Mouse (Mus musculus): ENCODE measurements around the gene Trappc5. TPM values are rescaled to one million over a fixed set of nuclear protein-coding genes. Genes with fewer than 3 reads are reported as not detected.
A peak's percentile ranks its signal among the peaks of the same experiment; 100 is the strongest.

The Trappc5 gene
- polyA plus RNA-seq (2016; fragmentation: Nextera tagmentation; extraction: Ambion mirVana): 39.3 and 39.5 TPM in 2 replicates

- under 1% methylated on average over 61 of the region's 61 CpGs for WGBS
- 0 out of 2 replicates have a peak, but pooled peaks cover 13% of the 10 kb centered on the region for H3K4me1 ChIP-seq
- DNase-seq (ENCODE audit: low spot score): peak; percentile 97
- peak within 1 kb of the TSS; percentile 95 for H3K4me3 ChIP-seq
- H3K27ac ChIP-seq: peak within 1 kb of the TSS; percentile 96
- no peaks in the 10 kb centered on the region for H3K27me3 ChIP-seq (ENCODE audit: insufficient read depth, poor library complexity, severe bottlenecking)
- H3K36me3 ChIP-seq: peaks cover 29% of the 10 kb centered on the region
- H3K9me3 ChIP-seq: no peaks in the 10 kb centered on the region
These were observed at the start of gene Trappc5 for GRCm38 (mm10) chr8:3676131-3676992. Trappc5 (plus strand) TSS chr8:3676299.

GRCm38 (mm10) chr8:3626971-3627370 lies 49.1 kb upstream of the Trappc5 start:
- Histone ChIP-seq H3K9me3 (no peaks in the 10 kb centered on the region), H3K4me3 (no peak overlapping the region), H3K27ac (no peak overlapping the region), H3K4me1 (peaks cover 13% of the 10 kb centered on the region), H3K27me3 (ENCODE audit: insufficient read depth, poor library complexity, severe bottlenecking) (peaks cover 12% of the 10 kb centered on the region), H3K36me3 (0 out of 2 replicates have a peak, but pooled peaks cover 3% of the 10 kb centered on the region)
- 58% methylated on average over 5 of the region's 5 CpGs for WGBS
- DNase-seq (ENCODE audit: low spot score): no peak

- H3K36me3 ChIP-seq: 0 out of 2 replicates have a peak, but pooled peaks cover 3% of the 10 kb centered on the region
- H3K27ac ChIP-seq: no peak overlapping the region
- no peak for DNase-seq (ENCODE audit: low spot score)
- peaks cover 12% of the 10 kb centered on the region for H3K27me3 ChIP-seq (ENCODE audit: insufficient read depth, poor library complexity, severe bottlenecking)
- H3K9me3 ChIP-seq: no peaks in the 10 kb centered on the region
- no peak overlapping the region for H3K4me3 ChIP-seq
- H3K4me1 ChIP-seq: peaks cover 12% of the 10 kb centered on the region
- 30% methylated on average over 5 of the region's 5 CpGs for WGBS
These were observed 48.1 kb upstream of the Trappc5 start for GRCm38 (mm10) chr8:3628014-3628413.

- H3K27ac ChIP-seq: peak within 1 kb of the TSS; percentile 90
- peaks cover 12% of the 10 kb centered on the region for H3K4me1 ChIP-seq
- peak; percentile 91 for DNase-seq (ENCODE audit: low spot score)
- H3K27me3 ChIP-seq (ENCODE audit: insufficient read depth, poor library complexity, severe bottlenecking): peaks cover 12% of the 10 kb centered on the region
- peak within 1 kb of the TSS; percentile 83 for H3K4me3 ChIP-seq
- no peaks in the 10 kb centered on the region for H3K9me3 ChIP-seq
- H3K36me3 ChIP-seq: peaks cover 20% of the 10 kb centered on the region
- 6% methylated on average over 47 of the region's 47 CpGs for WGBS
These were observed 45.2 kb upstream of the Trappc5 start, which contains the start of gene Stxbp2 for GRCm38 (mm10) chr8:3630647-3631477. Stxbp2 (plus strand) TSS chr8:3630955.

GRCm38 (mm10) chr8:3631478-3631875 lies 44.6 kb upstream of the Trappc5 start:
- Histone ChIP-seq H3K27ac (peak overlapping the region; percentile 90), H3K4me1 (peaks cover 12% of the 10 kb centered on the region), H3K27me3 (ENCODE audit: insufficient read depth, poor library complexity, severe bottlenecking) (peaks cover 12% of the 10 kb centered on the region), H3K36me3 (peaks cover 26% of the 10 kb centered on the region), H3K9me3 (no peaks in the 10 kb centered on the region), H3K4me3 (peak overlapping the region; percentile 83)
- no peak for DNase-seq (ENCODE audit: low spot score)
- 10% methylated on average over 8 of the region's 8 CpGs for WGBS

GRCm38 (mm10) chr8:3645804-3646203 lies 30.3 kb upstream of the Trappc5 start:
- Histone ChIP-seq H3K36me3 (peaks cover 19% of the 10 kb centered on the region), H3K9me3 (no peaks in the 10 kb centered on the region), H3K4me3 (no peak overlapping the region), H3K27me3 (ENCODE audit: insufficient read depth, poor library complexity, severe bottlenecking) (no peaks in the 10 kb centered on the region), H3K27ac (no peak overlapping the region), H3K4me1 (no peaks in the 10 kb centered on the region)
- 24% methylated on average over 5 of the region's 5 CpGs for WGBS
- no peak for DNase-seq (ENCODE audit: low spot score)

- Histone ChIP-seq H3K9me3 (no peaks in the 10 kb centered on the region), H3K27ac (no peak overlapping the region), H3K4me3 (no peak overlapping the region), H3K36me3 (peaks cover 8% of the 10 kb centered on the region; the same call in 1 of the 2 replicates), H3K4me1 (no peaks in the 10 kb centered on the region), H3K27me3 (ENCODE audit: insufficient read depth, poor library complexity, severe bottlenecking) (no peaks in the 10 kb centered on the region)
- WGBS: 80% methylated on average over 6 of the region's 6 CpGs
- no peak for DNase-seq (ENCODE audit: low spot score)
These were observed 29.1 kb upstream of the Trappc5 start for GRCm38 (mm10) chr8:3646824-3647531.

GRCm38 (mm10) chr8:3647561-3647960 lies 28.5 kb upstream of the Trappc5 start:
- WGBS: 69% methylated on average over 4 of the region's 4 CpGs
- H3K27ac ChIP-seq: no peak overlapping the region
- H3K4me1 ChIP-seq: no peaks in the 10 kb centered on the region
- no peak for DNase-seq (ENCODE audit: low spot score)
- H3K4me3 ChIP-seq: no peak overlapping the region
- no peaks in the 10 kb centered on the region for H3K27me3 ChIP-seq (ENCODE audit: insufficient read depth, poor library complexity, severe bottlenecking)
- H3K9me3 ChIP-seq: no peaks in the 10 kb centered on the region
- H3K36me3 ChIP-seq: peaks cover 3% of the 10 kb centered on the region; the same call in 1 of the 2 replicates

- 61% methylated on average over 2 of the region's 2 CpGs for WGBS
- Histone ChIP-seq H3K9me3 (no peaks in the 10 kb centered on the region), H3K36me3 (no peaks in the 10 kb centered on the region), H3K4me1 (no peaks in the 10 kb centered on the region), H3K27me3 (ENCODE audit: insufficient read depth, poor library complexity, severe bottlenecking) (no peaks in the 10 kb centered on the region), H3K4me3 (no peak overlapping the region), H3K27ac (no peak overlapping the region)
- DNase-seq (ENCODE audit: low spot score): no peak
These were observed 27.8 kb upstream of the Trappc5 start for GRCm38 (mm10) chr8:3648268-3648667.

- Histone ChIP-seq H3K27me3 (ENCODE audit: insufficient read depth, poor library complexity, severe bottlenecking) (no peaks in the 10 kb centered on the region), H3K9me3 (no peaks in the 10 kb centered on the region), H3K4me1 (no peaks in the 10 kb centered on the region), H3K4me3 (0 out of 2 replicates have a peak overlapping the region, but pooled peaks have one; percentile 15), H3K36me3 (no peaks in the 10 kb centered on the region), H3K27ac (no peak overlapping the region)
- no peak for DNase-seq (ENCODE audit: low spot score)
- 43% methylated on average over 1 of the region's 1 CpGs for WGBS
These were observed 27.1 kb upstream of the Trappc5 start for GRCm38 (mm10) chr8:3648990-3649389.

- H3K9me3 ChIP-seq: no peaks in the 10 kb centered on the region
- H3K36me3 ChIP-seq: no peaks in the 10 kb centered on the region
- no peak overlapping the region for H3K27ac ChIP-seq
- H3K27me3 ChIP-seq (ENCODE audit: insufficient read depth, poor library complexity, severe bottlenecking): no peaks in the 10 kb centered on the region; the same call in 1 of the 2 replicates
- 71% methylated on average over 3 of the region's 3 CpGs for WGBS
- DNase-seq (ENCODE audit: low spot score): no peak
- no peak overlapping the region for H3K4me3 ChIP-seq
- no peaks in the 10 kb centered on the region; the same call in 1 of the 2 replicates for H3K4me1 ChIP-seq
These were observed 23.3 kb upstream of the Trappc5 start for GRCm38 (mm10) chr8:3652845-3653244.

Measured in heart, embryonic 10.5 days (tissue).